Comparison of ENCODE assay signal across 11 mouse cellular contexts in genomic region chr11:113182083-113182861, GRCm38 (mm10).
A peak's percentile ranks its signal among the peaks of the same experiment; 100 is the strongest.
DNase-seq lines count a peak whose midpoint lies in the region; ATAC-seq and TF ChIP-seq lines count a peak whose summit lies in the region.
"Had no signal": no experiment of that assay in that cellular context is flagged by ENCODE, and none has a peak within 500 bp of the region (broad histone marks: within the 10 kb centered on the region; RNA-seq: fewer than 3 reads in every experiment).

No protein-coding gene starts in this region.

- TF ChIP-seq EP300 in liver, postnatal 0 days (IDR thresholded peaks at IDR 0.05; ENCODE audit: low read depth), result no peak

- DNase-seq in embryo, embryonic 11 days, result peak; percentile 52
- DNase-seq in embryo, embryonic 9.5 days (ENCODE audit: extremely low spot score), result no peak
- DNase-seq in liver, postnatal 0 days, result no peak
- peak; percentile 39 for DNase-seq in adipocyte (ENCODE audit: low spot score)
- DNase-seq in hindbrain, postnatal 0 days (ENCODE audit: low spot score), result peak; percentile 65
- DNase-seq in adrenal gland, adult (ENCODE audit: inconsistent age in 2 of 2, low spot score in 1 of 2), result no peak
- no peak for DNase-seq in adrenal gland, postnatal 36 days
- DNase-seq: B cell, adult 2 months; kidney, postnatal 10 days had no signal

- no peak overlapping the region for H3K27ac ChIP-seq in liver, postnatal 0 days (ENCODE audit: low read depth)
- H3K27ac ChIP-seq in liver, embryonic 12.5 days, result no peak overlapping the region
- H3K27ac ChIP-seq in hindbrain, postnatal 0 days, result no peak overlapping the region
- H3K27ac ChIP-seq: heart, embryonic 13.5 days had no signal

- TF ChIP-seq CTCF in liver, postnatal 0 days (IDR thresholded peaks at IDR 0.05; ENCODE audit: low read depth), result peak; percentile 33
- TF ChIP-seq CTCF in hindbrain, postnatal 0 days (IDR thresholded peaks at IDR 0.05; ENCODE audit: low read depth), result peak; percentile 42

- ATAC-seq in liver, postnatal 0 days, result no peak
- no peak for ATAC-seq in liver, embryonic 12.5 days
- peak; percentile 57 for ATAC-seq in hindbrain, postnatal 0 days

- no peak overlapping the region for H3K4me3 ChIP-seq in liver, postnatal 0 days (ENCODE audit: low read depth, low read length)
- no peak overlapping the region for H3K4me3 ChIP-seq in liver, embryonic 12.5 days
- H3K4me3 ChIP-seq in hindbrain, postnatal 0 days (ENCODE audit: low read length), result no peak overlapping the region
- H3K4me3 ChIP-seq: heart, embryonic 13.5 days had no signal

- no peaks in the 10 kb centered on the region for H3K36me3 ChIP-seq in liver, postnatal 0 days (replicated peaks; ENCODE audit: insufficient read depth, low read length)
- no peaks in the 10 kb centered on the region for H3K36me3 ChIP-seq in liver, embryonic 12.5 days
- no peaks in the 10 kb centered on the region for H3K36me3 ChIP-seq in hindbrain, postnatal 0 days (ENCODE audit: insufficient read depth, low read length)
- H3K36me3 ChIP-seq: heart, embryonic 13.5 days had no signal

- 63% methylated on average over 13 of the region's 13 CpGs for WGBS in liver, postnatal 0 days (ENCODE audit: insufficient replicate concordance)
- WGBS in liver, embryonic 12.5 days (ENCODE audit: insufficient replicate concordance), result 62% methylated on average over 13 of the region's 13 CpGs
- 37% methylated on average over 13 of the region's 13 CpGs for WGBS in hindbrain, postnatal 0 days

- no peak overlapping the region for H3K4me2 ChIP-seq in liver, postnatal 0 days (ENCODE audit: low read depth, low read length)
- no peak overlapping the region for H3K4me2 ChIP-seq in liver, embryonic 12.5 days
- H3K4me2 ChIP-seq in hindbrain, postnatal 0 days (ENCODE audit: low read depth, low read length), result no peak overlapping the region
- H3K4me2 ChIP-seq: heart, embryonic 13.5 days had no signal

- H3K4me1 ChIP-seq in liver, postnatal 0 days (ENCODE audit: insufficient read depth), result no peaks in the 10 kb centered on the region
- no peaks in the 10 kb centered on the region for H3K4me1 ChIP-seq in liver, embryonic 12.5 days
- peaks cover 32% of the 10 kb centered on the region for H3K4me1 ChIP-seq in hindbrain, postnatal 0 days (ENCODE audit: insufficient read depth, low read length)

- H3K9me3 ChIP-seq in liver, postnatal 0 days (ENCODE audit: low read length), result no peaks in the 10 kb centered on the region
- H3K9me3 ChIP-seq in liver, embryonic 12.5 days (replicated peaks), result no peaks in the 10 kb centered on the region
- no peaks in the 10 kb centered on the region for H3K9me3 ChIP-seq in hindbrain, postnatal 0 days (ENCODE audit: low read length)
- H3K9me3 ChIP-seq: heart, embryonic 13.5 days had no signal

- no peak overlapping the region for H3K9ac ChIP-seq in liver, postnatal 0 days (replicated peaks)
- no peak overlapping the region for H3K9ac ChIP-seq in liver, embryonic 12.5 days
- no peak overlapping the region for H3K9ac ChIP-seq in hindbrain, postnatal 0 days (replicated peaks; ENCODE audit: low read length)
- H3K9ac ChIP-seq: heart, embryonic 13.5 days had no signal

- H3K27me3 ChIP-seq in liver, postnatal 0 days (ENCODE audit: insufficient read depth, low read length), result no peaks in the 10 kb centered on the region
- H3K27me3 ChIP-seq in liver, embryonic 12.5 days (replicated peaks), result peaks cover 7% of the 10 kb centered on the region; the same call in 1 of the 2 replicates
- no peaks in the 10 kb centered on the region; the same call in 1 of the 2 replicates for H3K27me3 ChIP-seq in hindbrain, postnatal 0 days (ENCODE audit: insufficient read depth, low read length)

Comparison
In these comparisons a context has a peak if more than half of its experiments do, and no peak if none do; other contexts are left out.
1. DNase-seq: peak in embryo, embryonic 11 days (single experiment), adipocyte (single experiment) and hindbrain, postnatal 0 days (single experiment); none in embryo, embryonic 9.5 days (single experiment), liver, postnatal 0 days (single experiment), adrenal gland, adult (0 of 2) and adrenal gland, postnatal 36 days (0 of 2).